Mouse (Mus musculus) erythroblast, adult 5-6 weeks (primary cell): ENCODE measurements around the gene BC048562. TPM values are rescaled to one million over a fixed set of nuclear protein-coding genes. Genes with fewer than 3 reads are reported as not detected.

Source experiments
- ATAC-seq: replicated peaks from 2 replicates; pipeline ENCODE4 v1.8.0; 2016; ENCODE audit warnings: moderate number of reproducible peaks, mild to moderate bottlenecking, moderate TSS enrichment, inconsistent platforms; ENCODE audit not compliant: poor library complexity, low FRiP score, severe bottlenecking
- total RNA-seq, 2 experiments: library from RNA; stranded (forward) in 1 of 2; stranded (reverse) in 1 of 2; fragments of 150-400 nt in 1 of 2; fragments of 200-764, 138-1000 nt in 1 of 2; gene quantifications; 2 replicates each; pipeline versions ENCODE4 v1.2.3 to v1.2.4; 2015 to 2017; ENCODE audit warnings: low replicate concordance in 2 of 2

Gene BC048562
- total RNA-seq, 2 experiments from 2014 or later, result not detected

DNA sequence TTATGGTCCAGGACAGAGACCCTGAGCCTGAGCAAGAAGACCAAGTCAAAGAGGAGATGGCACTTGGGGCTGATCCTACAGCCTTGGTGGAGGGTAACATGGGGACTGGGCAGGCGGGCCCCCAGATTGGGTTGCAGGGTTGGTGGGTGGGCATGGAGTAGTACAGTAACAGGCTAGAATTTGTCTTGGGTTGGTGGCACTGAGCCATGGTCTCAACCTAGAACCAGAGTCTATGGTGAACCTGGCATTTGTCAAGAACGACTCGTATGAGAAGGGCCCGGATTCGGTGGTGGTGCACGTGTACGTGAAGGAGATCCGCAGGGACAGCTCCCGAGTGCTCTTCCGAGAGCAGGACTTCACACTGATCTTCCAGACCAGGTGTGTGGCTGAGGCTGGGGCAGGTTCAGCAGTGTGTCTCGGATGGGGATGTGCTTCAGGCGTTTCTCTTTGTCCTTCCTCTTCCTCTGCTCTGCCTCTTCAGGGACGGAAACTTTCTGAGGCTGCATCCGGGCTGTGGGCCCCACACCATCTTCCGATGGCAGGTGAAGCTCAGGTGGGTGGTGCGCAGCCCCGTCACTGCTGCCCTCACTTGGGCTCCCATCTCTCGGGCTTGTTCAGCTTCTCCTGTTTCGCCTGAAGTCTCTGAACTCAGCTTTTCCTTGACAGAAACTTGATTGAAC lies 58.0 kb downstream of the BC048562 start:
- no peak for ATAC-seq

DNA sequence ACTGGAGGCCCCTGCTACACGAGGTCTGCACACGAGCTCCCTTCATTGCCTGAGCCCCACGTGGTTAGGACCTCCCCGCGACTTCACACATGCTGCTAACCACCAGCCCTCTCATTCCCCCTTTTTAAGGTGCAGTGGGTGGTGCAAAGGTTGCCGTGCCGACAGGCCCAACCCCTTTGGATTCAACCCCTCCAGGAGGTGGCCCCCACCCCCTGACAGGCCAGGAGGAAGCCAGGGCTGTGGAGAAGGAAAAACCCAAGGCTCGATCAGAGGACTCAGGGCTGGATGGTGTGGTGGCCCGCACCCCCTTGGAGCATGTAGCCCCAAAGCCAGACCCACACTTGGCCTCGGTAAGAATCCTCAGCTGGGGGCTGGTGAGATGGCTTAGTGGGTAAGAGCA lies 58.6 kb downstream of the BC048562 start:
- ATAC-seq, result no peak

Other genes with a start within 250 kb of the BC048562 start
- gene Bsn, start 246.1 kb upstream of the BC048562 start, total RNA-seq (2015; ENCODE audit: low replicate concordance), result 0.38 and 1.0 TPM in 2 replicates
- 1.3 and 2.0 TPM in 2 replicates for gene Bsn, start 246.1 kb upstream of the BC048562 start, total RNA-seq (2017; ENCODE audit: low replicate concordance)
- gene Dag1, start 172.5 kb upstream of the BC048562 start, total RNA-seq (2015; ENCODE audit: low replicate concordance), result 1.7 and 6.7 TPM in 2 replicates
- gene Dag1, start 172.5 kb upstream of the BC048562 start, total RNA-seq (2017; ENCODE audit: low replicate concordance), result 1.7 TPM in 2 replicates
- 0.58 TPM in 1 of 2 replicates, not detected in the other for gene Nicn1, start 146.1 kb upstream of the BC048562 start, total RNA-seq (2015; ENCODE audit: low replicate concordance)
- gene Nicn1, start 146.1 kb upstream of the BC048562 start, total RNA-seq (2017; ENCODE audit: low replicate concordance), result 1.0 TPM in 1 of 2 replicates, not detected in the other
- gene Amt, start 139.6 kb upstream of the BC048562 start, total RNA-seq (2015; ENCODE audit: low replicate concordance), result not detected in 2 replicates
- gene Amt, start 139.6 kb upstream of the BC048562 start, total RNA-seq (2017; ENCODE audit: low replicate concordance), result 0.51 TPM in 1 of 2 replicates, not detected in the other
- 149 and 157 TPM in 2 replicates for gene Rhoa, start 130.4 kb upstream of the BC048562 start, total RNA-seq (2015; ENCODE audit: low replicate concordance)
- 238 and 268 TPM in 2 replicates for gene Rhoa, start 130.4 kb upstream of the BC048562 start, total RNA-seq (2017; ENCODE audit: low replicate concordance)
- 6.1 and 9.2 TPM in 2 replicates for gene Tcta, start 130.3 kb upstream of the BC048562 start, total RNA-seq (2015; ENCODE audit: low replicate concordance)
- gene Tcta, start 130.3 kb upstream of the BC048562 start, total RNA-seq (2017; ENCODE audit: low replicate concordance), result 4.1 and 4.5 TPM in 2 replicates
- gene Gpx1, start 97.6 kb upstream of the BC048562 start, total RNA-seq (2015; ENCODE audit: low replicate concordance), result 5,168 and 5,395 TPM in 2 replicates
- gene Gpx1, start 97.6 kb upstream of the BC048562 start, total RNA-seq (2017; ENCODE audit: low replicate concordance), result 4,534 and 5,176 TPM in 2 replicates
- 158 and 217 TPM in 2 replicates for gene Usp4, start 88.6 kb upstream of the BC048562 start, total RNA-seq (2015; ENCODE audit: low replicate concordance)
- gene Usp4, start 88.6 kb upstream of the BC048562 start, total RNA-seq (2017; ENCODE audit: low replicate concordance), result 141 and 164 TPM in 2 replicates
- gene 1700102P08Rik, start 43.7 kb upstream of the BC048562 start, total RNA-seq (2015; ENCODE audit: low replicate concordance), result 7.3 and 8.6 TPM in 2 replicates
- 10.5 and 11.6 TPM in 2 replicates for gene 1700102P08Rik, start 43.7 kb upstream of the BC048562 start, total RNA-seq (2017; ENCODE audit: low replicate concordance)
- gene Ccdc36, start 8.0 kb upstream of the BC048562 start, total RNA-seq (2015; ENCODE audit: low replicate concordance), result not detected in 2 replicates
- not detected in 2 replicates for gene Ccdc36, start 8.0 kb upstream of the BC048562 start, total RNA-seq (2017; ENCODE audit: low replicate concordance)
- gene Ccdc71, start 24.0 kb downstream of the BC048562 start, total RNA-seq (2015; ENCODE audit: low replicate concordance), result 6.1 and 21.7 TPM in 2 replicates
- gene Ccdc71, start 24.0 kb downstream of the BC048562 start, total RNA-seq (2017; ENCODE audit: low replicate concordance), result 1.5 and 5.8 TPM in 2 replicates
- gene Klhdc8b, start 25.1 kb downstream of the BC048562 start, total RNA-seq (2015; ENCODE audit: low replicate concordance), result 0.77 and 2.9 TPM in 2 replicates
- 3.3 and 4.3 TPM in 2 replicates for gene Klhdc8b, start 25.1 kb downstream of the BC048562 start, total RNA-seq (2017; ENCODE audit: low replicate concordance)
- gene Lamb2, start 43.3 kb downstream of the BC048562 start, total RNA-seq (2015; ENCODE audit: low replicate concordance), result not detected in 2 replicates
- not detected in 2 replicates for gene Lamb2, start 43.3 kb downstream of the BC048562 start, total RNA-seq (2017; ENCODE audit: low replicate concordance)
- gene Usp19, start 54.1 kb downstream of the BC048562 start, total RNA-seq (2015; ENCODE audit: low replicate concordance), result 57.9 and 59.6 TPM in 2 replicates
- gene Usp19, start 54.1 kb downstream of the BC048562 start, total RNA-seq (2017; ENCODE audit: low replicate concordance), result 80.2 and 94.7 TPM in 2 replicates
- gene Qars, start 71.2 kb downstream of the BC048562 start, total RNA-seq (2015; ENCODE audit: low replicate concordance), result 18.6 and 69.2 TPM in 2 replicates
- gene Qars, start 71.2 kb downstream of the BC048562 start, total RNA-seq (2017; ENCODE audit: low replicate concordance), result 54.2 and 64.6 TPM in 2 replicates
- 26.9 and 40.5 TPM in 2 replicates for gene Qrich1, start 80.3 kb downstream of the BC048562 start, total RNA-seq (2015; ENCODE audit: low replicate concordance)
- 55.7 and 59.0 TPM in 2 replicates for gene Qrich1, start 80.3 kb downstream of the BC048562 start, total RNA-seq (2017; ENCODE audit: low replicate concordance)
- 64.2 and 120 TPM in 2 replicates for gene Impdh2, start 123.8 kb downstream of the BC048562 start, total RNA-seq (2015; ENCODE audit: low replicate concordance)
- gene Impdh2, start 123.8 kb downstream of the BC048562 start, total RNA-seq (2017; ENCODE audit: low replicate concordance), result 50.0 and 52.2 TPM in 2 replicates
- gene Ndufaf3, start 131.0 kb downstream of the BC048562 start, total RNA-seq (2015; ENCODE audit: low replicate concordance), result 8.3 and 15.9 TPM in 2 replicates
- gene Ndufaf3, start 131.0 kb downstream of the BC048562 start, total RNA-seq (2017; ENCODE audit: low replicate concordance), result 3.1 and 4.2 TPM in 2 replicates
- 26.8 and 47.5 TPM in 2 replicates for gene Dalrd3, start 133.4 kb downstream of the BC048562 start, total RNA-seq (2015; ENCODE audit: low replicate concordance)
- 10.3 and 11.4 TPM in 2 replicates for gene Dalrd3, start 133.4 kb downstream of the BC048562 start, total RNA-seq (2017; ENCODE audit: low replicate concordance)
- 2.1 and 4.0 TPM in 2 replicates for gene Wdr6, start 142.3 kb downstream of the BC048562 start, total RNA-seq (2015; ENCODE audit: low replicate concordance)
- gene Wdr6, start 142.3 kb downstream of the BC048562 start, total RNA-seq (2017; ENCODE audit: low replicate concordance), result 1.5 and 1.7 TPM in 2 replicates
- gene P4htm, start 161.2 kb downstream of the BC048562 start, total RNA-seq (2015; ENCODE audit: low replicate concordance), result not detected in 2 replicates
- 1.8 TPM in 1 of 2 replicates, not detected in the other for gene P4htm, start 161.2 kb downstream of the BC048562 start, total RNA-seq (2017; ENCODE audit: low replicate concordance)
- gene Arih2, start 212.9 kb downstream of the BC048562 start, total RNA-seq (2015; ENCODE audit: low replicate concordance), result 36.6 and 115 TPM in 2 replicates
- gene Arih2, start 212.9 kb downstream of the BC048562 start, total RNA-seq (2017; ENCODE audit: low replicate concordance), result 83.3 and 101 TPM in 2 replicates
- gene Slc25a20, start 225.6 kb downstream of the BC048562 start, total RNA-seq (2015; ENCODE audit: low replicate concordance), result 4.2 and 6.5 TPM in 2 replicates
- 2.2 and 4.9 TPM in 2 replicates for gene Slc25a20, start 225.6 kb downstream of the BC048562 start, total RNA-seq (2017; ENCODE audit: low replicate concordance)